Mouse (Mus musculus): ENCODE measurements at regions not wholly inside any gene's neighbourhood (a gene's known extent, or its start where the extent isn't known, plus 50 kb on each side); places are given as distances from the start of the nearest gene placed in this dataset.

DNA sequence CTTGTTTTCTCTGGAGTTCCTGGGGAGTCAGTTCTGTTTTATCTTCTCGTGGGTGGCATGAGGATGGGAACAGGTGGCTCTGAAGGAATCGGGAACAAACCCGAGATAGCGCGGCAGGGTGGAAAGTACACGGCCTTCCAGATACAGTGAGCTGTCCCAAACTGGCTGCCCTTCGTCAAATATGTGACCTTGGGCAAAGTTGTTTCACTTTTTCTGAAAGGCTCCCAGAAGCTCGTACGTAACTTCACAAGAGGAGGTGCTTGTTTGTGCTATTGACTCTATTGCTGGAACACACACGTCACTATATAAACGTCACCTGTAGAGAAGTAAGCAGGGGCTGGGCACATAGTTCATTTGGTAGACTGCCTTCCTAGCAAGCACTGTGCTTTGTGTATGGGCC lies 49.9 kb upstream of the Gm2310 start:
- TF ChIP-seq GATA1 (IDR thresholded peaks at IDR 0.05; ENCODE audit: low read length) (no peak), TAL1 (IDR thresholded peaks at IDR 0.05; ENCODE audit: low read length) (no peak)

Data from erythroblast, embryonic 14.5 days (primary cell).